Mouse (Mus musculus) liver, embryonic 12.5 days (tissue): Measurements from ENCODE around the gene Epb41l4b. TPM values are rescaled to one million over a fixed set of nuclear protein-coding genes. Genes with fewer than 3 reads are reported as not detected.

ENCODE experiments used
- ATAC-seq: fragments of 200-750 bp; cut with Nextera tagmentation; 2 replicates; pipeline ENCODE4 v1.8.0; 2017; ENCODE audit warnings: moderate number of reproducible peaks, mild to moderate bottlenecking, moderate library complexity
- H3K27ac ChIP-seq: fragments of 300-500 bp; sonication (generic); 2 replicates; pipeline ENCODE4 v1.5.1; 2016; ENCODE audit warnings: mild to moderate bottlenecking
- H3K27me3 ChIP-seq: fragments of 300-500 bp; sonication (generic); replicated peaks from 2 replicates; pipeline ENCODE4 v1.6.1; 2016; ENCODE audit warnings: mild to moderate bottlenecking, moderate library complexity
- H3K36me3 ChIP-seq: fragments of 300-500 bp; sonication (generic); 2 replicates; pipeline ENCODE4 v1.6.1; 2016; ENCODE audit warnings: mild to moderate bottlenecking, moderate library complexity
- H3K4me1 ChIP-seq: fragments of 300-500 bp; sonication (generic); 2 replicates; pipeline ENCODE4 v1.6.1; 2016
- H3K4me2 ChIP-seq: fragments of 300-500 bp; sonication (generic); 2 replicates; pipeline ENCODE4 v1.6.1; 2016; ENCODE audit warnings: mild to moderate bottlenecking, moderate library complexity
- H3K4me3 ChIP-seq: fragments of 300-500 bp; sonication (generic); 2 replicates; pipeline ENCODE4 v1.5.1; 2016; ENCODE audit warnings: mild to moderate bottlenecking, moderate library complexity
- H3K9ac ChIP-seq: fragments of 300-500 bp; sonication (generic); 2 replicates; pipeline ENCODE4 v1.6.1; 2016; ENCODE audit warnings: mild to moderate bottlenecking, moderate library complexity
- H3K9me3 ChIP-seq: fragments of 300-500 bp; sonication (generic); replicated peaks from 2 replicates; pipeline ENCODE4 v1.6.1; 2016; ENCODE audit warnings: mild to moderate bottlenecking, moderate library complexity
- WGBS: fragments of 180-500 bp; shearing (Covaris S2); methylation state at CpG from one replicate; pipeline ENCODE4 v1.1.7; 2016; ENCODE audit not compliant: insufficient replicate concordance; 5-methylcytosine and 5-hydroxymethylcytosine counted together
- polyA plus RNA-seq: library from polyadenylated mRNA; unstranded; fragments of >200 nt; fragmentation: Nextera tagmentation; extraction: Ambion mirVana; gene quantifications from 2 replicates; pipeline ENCODE4 v1.2.1, GENCODE M21; 2016

The Epb41l4b gene
- polyA plus RNA-seq, 1 experiment from 2014 or later = 1.4 TPM

GRCm38 (mm10) chr4:57103830-57104229 lies 39.4 kb downstream of the Epb41l4b start:
- ATAC-seq = no peak
- Histone ChIP-seq H3K9me3 (no peaks in the 10 kb centered on the region), H3K4me1 (peaks cover 6% of the 10 kb centered on the region; the same call in 1 of the 2 replicates), H3K36me3 (no peaks in the 10 kb centered on the region), H3K27ac (no peak overlapping the region), H3K9ac (no peak overlapping the region), H3K4me2 (no peak overlapping the region), H3K27me3 (no peaks in the 10 kb centered on the region), H3K4me3 (no peak overlapping the region)
- 22% methylated on average over 4 of the region's 5 CpGs for WGBS

- Histone ChIP-seq H3K4me2 (no peak overlapping the region), H3K9ac (no peak overlapping the region), H3K36me3 (no peaks in the 10 kb centered on the region), H3K4me1 (peaks cover 6% of the 10 kb centered on the region; the same call in 1 of the 2 replicates), H3K27me3 (no peaks in the 10 kb centered on the region), H3K4me3 (no peak overlapping the region), H3K9me3 (no peaks in the 10 kb centered on the region), H3K27ac (no peak overlapping the region)
- ATAC-seq = no peak
- 44% methylated on average over 4 of the region's 4 CpGs for WGBS
These were observed 42.1 kb downstream of the Epb41l4b start for GRCm38 (mm10) chr4:57101095-57101494.

DNA sequence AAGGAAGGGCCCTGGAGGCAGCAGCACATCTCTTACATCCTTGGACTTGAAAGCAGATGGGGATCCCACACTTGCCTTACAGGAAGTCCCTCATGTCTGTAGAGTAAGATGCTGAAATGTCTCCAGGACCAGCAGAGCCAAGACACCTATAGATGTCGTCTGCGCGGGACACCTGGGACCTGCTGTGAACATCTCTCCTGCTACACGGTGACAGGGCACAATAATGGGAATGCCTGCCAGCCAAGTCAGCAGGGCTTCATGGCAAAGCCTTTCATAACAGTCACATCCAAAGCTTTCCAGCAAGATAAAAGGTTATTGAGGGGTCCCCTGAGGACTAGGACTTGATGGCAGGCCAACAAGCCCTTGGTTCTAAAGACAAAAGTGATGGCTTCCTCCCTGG lies 45.8 kb downstream of the Epb41l4b start:
- no peaks in the 10 kb centered on the region for H3K9me3 ChIP-seq
- no peaks in the 10 kb centered on the region for H3K27me3 ChIP-seq
- no peak overlapping the region for H3K4me3 ChIP-seq
- no peak overlapping the region for H3K4me2 ChIP-seq
- 78% methylated on average over 4 of the region's 4 CpGs for WGBS
- no peaks in the 10 kb centered on the region for H3K36me3 ChIP-seq
- no peaks in the 10 kb centered on the region for H3K4me1 ChIP-seq
- no peak overlapping the region for H3K27ac ChIP-seq
- ATAC-seq = no peak
- H3K9ac ChIP-seq = no peak overlapping the region

DNA sequence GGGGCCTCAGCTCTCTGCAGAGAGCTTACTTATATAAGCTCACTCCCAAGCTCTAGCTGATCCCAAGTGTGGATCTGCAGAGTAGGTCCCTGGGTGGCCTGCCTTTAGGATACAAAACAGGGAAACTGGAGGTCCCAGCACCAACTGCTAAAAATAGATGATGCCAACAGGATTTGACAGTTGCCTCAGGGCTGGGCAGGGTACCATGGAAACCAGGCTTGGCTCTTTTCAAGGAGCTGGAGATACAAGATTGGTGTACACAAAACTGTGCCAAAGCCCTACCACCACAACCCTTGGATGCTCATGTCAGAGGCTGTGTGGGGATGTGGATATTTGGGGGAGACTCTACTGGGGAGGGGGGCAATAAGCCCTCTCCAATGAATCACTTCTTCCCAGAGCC lies 47.7 kb downstream of the Epb41l4b start:
- H3K27me3 ChIP-seq = no peaks in the 10 kb centered on the region
- no peaks in the 10 kb centered on the region for H3K9me3 ChIP-seq
- H3K4me3 ChIP-seq = no peak overlapping the region
- no peak overlapping the region for H3K4me2 ChIP-seq
- ATAC-seq = no peak
- no peaks in the 10 kb centered on the region for H3K4me1 ChIP-seq
- H3K36me3 ChIP-seq = no peaks in the 10 kb centered on the region
- H3K27ac ChIP-seq = no peak overlapping the region
- no peak overlapping the region for H3K9ac ChIP-seq

GRCm38 (mm10) chr4:57091363-57091762 lies 51.9 kb downstream of the Epb41l4b start:
- Histone ChIP-seq H3K4me2 (no peak overlapping the region), H3K27me3 (no peaks in the 10 kb centered on the region), H3K9me3 (no peaks in the 10 kb centered on the region), H3K36me3 (no peaks in the 10 kb centered on the region), H3K9ac (no peak overlapping the region), H3K4me1 (no peaks in the 10 kb centered on the region), H3K4me3 (no peak overlapping the region), H3K27ac (no peak overlapping the region)
- WGBS = 47% methylated on average over 12 of the region's 12 CpGs
- no peak for ATAC-seq

GRCm38 (mm10) chr4:57088301-57088700 lies 54.9 kb downstream of the Epb41l4b start:
- H3K9ac ChIP-seq = no peak overlapping the region
- no peak overlapping the region for H3K4me2 ChIP-seq
- no peaks in the 10 kb centered on the region for H3K27me3 ChIP-seq
- no peaks in the 10 kb centered on the region for H3K4me1 ChIP-seq
- no peak overlapping the region for H3K27ac ChIP-seq
- no peaks in the 10 kb centered on the region for H3K36me3 ChIP-seq
- H3K9me3 ChIP-seq = no peaks in the 10 kb centered on the region
- no peak for ATAC-seq
- WGBS = 68% methylated on average over 4 of the region's 4 CpGs
- H3K4me3 ChIP-seq = no peak overlapping the region

DNA sequence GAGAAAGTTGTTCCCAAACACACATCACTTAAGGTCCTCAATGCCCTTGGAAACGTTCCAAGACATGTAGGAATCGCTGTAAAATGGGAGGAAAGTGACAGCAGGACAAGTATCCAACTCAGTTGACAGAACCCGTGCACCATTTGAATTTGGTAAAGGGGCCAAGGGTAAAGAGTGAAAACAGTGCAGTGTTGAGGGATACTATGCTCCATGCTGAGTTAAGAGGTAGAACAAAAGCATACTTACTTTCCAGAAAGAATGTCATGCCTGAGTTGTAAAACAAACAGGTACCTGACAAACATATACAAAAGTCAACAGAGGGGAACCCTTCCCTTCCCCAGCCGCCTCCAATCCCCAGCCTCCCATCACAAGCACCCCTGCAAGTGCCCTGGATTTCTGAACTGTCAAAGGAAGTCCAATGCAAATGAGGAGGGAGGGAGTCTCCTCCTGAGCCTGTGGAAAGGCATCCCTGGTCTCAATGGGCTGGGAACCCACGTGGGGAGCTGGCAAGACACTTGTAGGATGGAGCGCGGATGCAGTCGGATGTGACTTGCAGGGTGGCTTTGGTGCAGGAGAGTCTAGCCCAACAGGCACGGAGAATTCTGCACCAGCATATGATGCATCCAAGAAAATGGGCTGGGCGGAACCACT lies 57.4 kb downstream of the Epb41l4b start:
- Histone ChIP-seq H3K36me3 (no peaks in the 10 kb centered on the region), H3K27me3 (no peaks in the 10 kb centered on the region), H3K9me3 (no peaks in the 10 kb centered on the region), H3K4me2 (no peak overlapping the region), H3K4me1 (peaks cover 9% of the 10 kb centered on the region), H3K27ac (no peak overlapping the region), H3K4me3 (no peak overlapping the region), H3K9ac (no peak overlapping the region)
- ATAC-seq = no peak
- 68% methylated on average over 10 of the region's 10 CpGs for WGBS

DNA sequence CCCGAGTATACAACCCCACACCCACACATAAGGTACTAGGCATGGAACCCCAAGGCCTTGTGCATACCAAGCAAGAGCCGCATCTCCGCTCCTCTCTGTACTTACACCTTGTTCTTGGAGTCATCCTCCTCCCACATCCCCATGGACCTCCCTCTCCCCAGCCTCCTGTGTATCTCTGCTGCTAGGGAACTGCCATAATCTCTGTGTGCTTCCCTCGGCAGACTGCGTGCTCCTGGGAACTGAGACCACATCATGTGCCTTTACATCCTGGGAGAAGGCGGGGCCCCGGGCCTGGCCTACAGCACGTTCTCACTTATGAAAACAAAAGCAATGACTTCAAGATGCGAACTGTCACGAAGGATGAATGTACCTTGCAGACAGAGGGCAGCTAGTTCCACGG lies 59.6 kb downstream of the Epb41l4b start:
- Histone ChIP-seq H3K9ac (no peak overlapping the region), H3K4me2 (no peak overlapping the region), H3K27me3 (no peaks in the 10 kb centered on the region), H3K4me1 (peaks cover 9% of the 10 kb centered on the region), H3K36me3 (no peaks in the 10 kb centered on the region), H3K4me3 (no peak overlapping the region), H3K27ac (no peak overlapping the region), H3K9me3 (no peaks in the 10 kb centered on the region)
- 70% methylated on average over 11 of the region's 11 CpGs for WGBS
- ATAC-seq = no peak

- no peak for ATAC-seq
- Histone ChIP-seq H3K27ac (0 out of 2 replicates have a peak overlapping the region, but pooled peaks have one; percentile 33), H3K9ac (no peak overlapping the region), H3K27me3 (no peaks in the 10 kb centered on the region), H3K4me3 (no peak overlapping the region), H3K9me3 (no peaks in the 10 kb centered on the region), H3K36me3 (no peaks in the 10 kb centered on the region), H3K4me1 (peaks cover 9% of the 10 kb centered on the region), H3K4me2 (no peak overlapping the region)
- WGBS = 31% methylated on average over 10 of the region's 10 CpGs
These were observed 60.3 kb downstream of the Epb41l4b start for GRCm38 (mm10) chr4:57082775-57083428.

GRCm38 (mm10) chr4:57081463-57081862 lies 61.8 kb downstream of the Epb41l4b start:
- Histone ChIP-seq H3K9ac (no peak overlapping the region), H3K27ac (no peak overlapping the region), H3K9me3 (no peaks in the 10 kb centered on the region), H3K4me3 (no peak overlapping the region), H3K27me3 (no peaks in the 10 kb centered on the region), H3K36me3 (no peaks in the 10 kb centered on the region), H3K4me1 (peaks cover 9% of the 10 kb centered on the region), H3K4me2 (no peak overlapping the region)
- no peak for ATAC-seq
- 57% methylated on average over 7 of the region's 7 CpGs for WGBS

GRCm38 (mm10) chr4:57073843-57074242 lies 69.4 kb downstream of the Epb41l4b start:
- no peak overlapping the region for H3K4me2 ChIP-seq
- 60% methylated on average over 7 of the region's 7 CpGs for WGBS
- no peaks in the 10 kb centered on the region for H3K36me3 ChIP-seq
- H3K4me1 ChIP-seq = 0 out of 2 replicates have a peak, but pooled peaks cover 15% of the 10 kb centered on the region
- H3K27ac ChIP-seq = no peak overlapping the region
- ATAC-seq = no peak
- no peak overlapping the region for H3K9ac ChIP-seq
- no peaks in the 10 kb centered on the region for H3K27me3 ChIP-seq
- no peaks in the 10 kb centered on the region for H3K9me3 ChIP-seq
- H3K4me3 ChIP-seq = no peak overlapping the region

DNA sequence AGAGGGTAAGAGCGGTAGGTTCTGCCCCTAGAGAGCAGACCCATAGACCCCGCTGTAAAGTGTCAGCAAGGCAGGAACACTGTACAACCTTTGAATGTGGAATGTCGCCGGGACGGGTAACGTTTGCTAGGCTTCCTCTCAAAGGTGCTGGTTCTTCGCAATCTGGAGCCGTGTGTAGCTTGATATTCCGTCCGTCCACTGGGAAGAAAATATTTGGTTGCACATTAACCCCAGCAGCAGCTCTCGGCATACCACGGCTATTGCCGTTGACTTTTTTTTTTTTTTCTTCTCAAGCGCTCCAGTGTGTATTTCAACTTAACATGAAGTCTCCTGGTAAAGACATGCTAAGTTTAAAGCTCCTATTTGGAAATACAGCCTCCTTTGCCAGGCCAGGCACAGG lies 70.1 kb downstream of the Epb41l4b start:
- no peak overlapping the region for H3K27ac ChIP-seq
- no peak overlapping the region for H3K4me2 ChIP-seq
- H3K9me3 ChIP-seq = no peaks in the 10 kb centered on the region
- no peak overlapping the region for H3K9ac ChIP-seq
- no peaks in the 10 kb centered on the region for H3K36me3 ChIP-seq
- H3K27me3 ChIP-seq = no peaks in the 10 kb centered on the region
- H3K4me3 ChIP-seq = no peak overlapping the region
- no peak for ATAC-seq
- 0 out of 2 replicates have a peak, but pooled peaks cover 15% of the 10 kb centered on the region for H3K4me1 ChIP-seq
- WGBS = 71% methylated on average over 14 of the region's 14 CpGs
